Mouse (Mus musculus): ENCODE results near the gene Ptpa. TPM values are rescaled to one million over a fixed set of nuclear protein-coding genes. Genes with fewer than 3 reads are reported as not detected.

Gene Ptpa
- polyA plus RNA-seq, 1 experiment from 2014 or later, result 177 TPM

DNA sequence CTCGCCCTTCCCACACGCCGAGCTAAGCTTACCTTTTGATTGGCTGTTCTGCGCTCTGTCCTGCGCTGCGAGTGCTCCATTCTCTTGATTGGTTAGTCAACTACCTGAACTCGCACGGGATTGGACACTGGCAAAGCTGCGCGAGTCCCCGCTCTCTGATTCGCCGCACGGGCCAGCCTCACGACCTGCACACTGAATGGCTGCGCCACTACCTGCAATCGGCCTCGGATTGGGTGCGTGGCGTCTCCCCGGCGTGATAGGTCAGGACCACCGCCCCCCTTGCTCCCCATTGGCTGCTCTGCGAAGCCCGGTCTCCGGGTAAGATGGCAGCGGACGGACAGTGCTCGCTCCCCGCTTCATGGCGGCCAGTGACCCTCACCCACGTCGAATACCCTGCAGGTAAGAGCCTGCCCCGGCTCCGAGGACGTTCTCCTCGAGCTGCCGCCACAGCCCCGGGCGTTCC lies 23.7 kb upstream of the Ptpa start, which contains the start of gene Dolpp1:
Gene Dolpp1, plus strand, starts transcription at position 141 of the 463 bp plus-strand sequence.
- peaks cover 20% of the 10 kb centered on the region for H3K4me1 ChIP-seq
- peaks cover 21% of the 10 kb centered on the region for H3K36me3 ChIP-seq
- peak within 1 kb of the TSS; percentile 80 for H3K4me3 ChIP-seq
- peak; percentile 97 for DNase-seq (ENCODE audit: low spot score)
- no peaks in the 10 kb centered on the region for H3K9me3 ChIP-seq (replicated peaks)
- peak within 1 kb of the TSS; percentile 85 for H3K27ac ChIP-seq
- H3K27me3 ChIP-seq (ENCODE audit: low read depth, poor library complexity, severe bottlenecking), result no peaks in the 10 kb centered on the region
- under 1% methylated on average over 40 of the region's 40 CpGs for WGBS

- Histone ChIP-seq H3K4me1 (peaks cover 20% of the 10 kb centered on the region), H3K27ac (peak overlapping the region; percentile 85), H3K27me3 (ENCODE audit: low read depth, poor library complexity, severe bottlenecking) (no peaks in the 10 kb centered on the region), H3K4me3 (peak overlapping the region; percentile 80), H3K9me3 (replicated peaks) (no peaks in the 10 kb centered on the region), H3K36me3 (peaks cover 27% of the 10 kb centered on the region)
- DNase-seq (ENCODE audit: low spot score), result peak; percentile 92
- WGBS, result 1% methylated on average over 54 of the region's 54 CpGs
These were observed 23.1 kb upstream of the Ptpa start for GRCm38 (mm10) chr2:30392577-30393369.

DNA sequence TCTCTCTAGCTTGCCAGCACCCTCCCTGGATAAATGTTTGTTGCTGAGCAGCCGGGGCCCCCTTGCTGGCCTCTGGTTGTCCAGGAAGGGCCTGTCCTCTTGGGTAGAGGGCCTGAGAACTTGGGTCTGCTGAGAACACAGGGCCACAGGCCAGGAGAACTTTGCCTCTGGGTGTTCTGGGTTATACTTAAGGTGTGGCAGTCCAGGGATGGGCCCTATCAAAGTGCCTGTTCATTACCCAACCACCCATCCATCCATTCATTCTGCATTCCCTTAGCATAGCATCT lies 22.5 kb upstream of the Ptpa start:
- WGBS, result 89% methylated on average over 1 of the region's 1 CpGs
- Histone ChIP-seq H3K9me3 (replicated peaks) (no peaks in the 10 kb centered on the region), H3K27ac (peak overlapping the region; percentile 85; the same call in 1 of the 2 replicates), H3K27me3 (ENCODE audit: low read depth, poor library complexity, severe bottlenecking) (no peaks in the 10 kb centered on the region), H3K36me3 (peaks cover 32% of the 10 kb centered on the region), H3K4me3 (peak overlapping the region; percentile 80), H3K4me1 (peaks cover 20% of the 10 kb centered on the region)
- DNase-seq (ENCODE audit: low spot score), result no peak

DNA sequence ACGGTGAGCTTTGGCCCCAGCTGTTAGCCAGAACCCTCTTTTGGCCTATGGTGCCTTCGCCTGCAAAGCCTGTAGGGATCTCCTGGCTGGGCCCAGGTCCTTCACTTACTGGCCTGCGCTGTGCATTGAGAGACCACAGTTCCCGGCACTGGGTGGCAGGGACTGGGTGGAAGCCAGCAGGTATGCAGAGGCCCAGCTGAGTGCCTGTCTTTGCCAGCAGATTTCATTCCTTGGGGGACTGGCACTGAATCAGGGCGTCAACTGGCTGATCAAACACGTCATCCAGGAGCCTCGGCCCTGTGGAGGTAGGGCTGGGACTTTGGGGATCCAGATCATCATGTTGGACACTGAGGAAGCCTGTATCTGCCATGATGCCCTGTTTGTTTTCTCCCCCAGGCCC lies 20.1 kb upstream of the Ptpa start:
- no peak overlapping the region for H3K27ac ChIP-seq
- DNase-seq (ENCODE audit: low spot score), result no peak
- H3K36me3 ChIP-seq, result peaks cover 56% of the 10 kb centered on the region
- H3K4me1 ChIP-seq, result peaks cover 25% of the 10 kb centered on the region
- H3K27me3 ChIP-seq (ENCODE audit: low read depth, poor library complexity, severe bottlenecking), result no peaks in the 10 kb centered on the region
- 96% methylated on average over 7 of the region's 7 CpGs for WGBS
- no peak overlapping the region for H3K4me3 ChIP-seq
- no peaks in the 10 kb centered on the region for H3K9me3 ChIP-seq (replicated peaks)

GRCm38 (mm10) chr2:30396246-30396645 lies 19.6 kb upstream of the Ptpa start:
- no peak overlapping the region for H3K4me3 ChIP-seq
- H3K9me3 ChIP-seq (replicated peaks), result no peaks in the 10 kb centered on the region
- H3K27me3 ChIP-seq (ENCODE audit: low read depth, poor library complexity, severe bottlenecking), result no peaks in the 10 kb centered on the region
- H3K27ac ChIP-seq, result no peak overlapping the region
- peaks cover 25% of the 10 kb centered on the region for H3K4me1 ChIP-seq
- DNase-seq (ENCODE audit: low spot score), result no peak
- peaks cover 59% of the 10 kb centered on the region for H3K36me3 ChIP-seq
- WGBS, result 87% methylated on average over 7 of the region's 7 CpGs

- Histone ChIP-seq H3K27ac (no peak overlapping the region), H3K27me3 (ENCODE audit: low read depth, poor library complexity, severe bottlenecking) (no peaks in the 10 kb centered on the region), H3K36me3 (peaks cover 77% of the 10 kb centered on the region), H3K4me3 (no peak overlapping the region), H3K9me3 (replicated peaks) (no peaks in the 10 kb centered on the region), H3K4me1 (peaks cover 19% of the 10 kb centered on the region)
- no peak for DNase-seq (ENCODE audit: low spot score)
- WGBS, result 93% methylated on average over 10 of the region's 10 CpGs
These were observed 17.8 kb upstream of the Ptpa start for GRCm38 (mm10) chr2:30397986-30398512.

GRCm38 (mm10) chr2:30399191-30400171 lies 16.4 kb upstream of the Ptpa start:
- 0 out of 2 replicates have a peak, but pooled peaks cover 11% of the 10 kb centered on the region for H3K4me1 ChIP-seq
- no peak for DNase-seq (ENCODE audit: low spot score)
- peaks cover 89% of the 10 kb centered on the region for H3K36me3 ChIP-seq
- no peak overlapping the region for H3K4me3 ChIP-seq
- no peaks in the 10 kb centered on the region for H3K27me3 ChIP-seq (ENCODE audit: low read depth, poor library complexity, severe bottlenecking)
- H3K27ac ChIP-seq, result peak overlapping the region; percentile 5; the same call in 1 of the 2 replicates
- no peaks in the 10 kb centered on the region for H3K9me3 ChIP-seq (replicated peaks)
- WGBS, result 72% methylated on average over 20 of the region's 20 CpGs

GRCm38 (mm10) chr2:30401581-30401980 lies 14.3 kb upstream of the Ptpa start:
- H3K27ac ChIP-seq, result no peak overlapping the region
- H3K36me3 ChIP-seq, result peaks cover 94% of the 10 kb centered on the region
- 0 out of 2 replicates have a peak, but pooled peaks cover 9% of the 10 kb centered on the region for H3K4me1 ChIP-seq
- no peak for DNase-seq (ENCODE audit: low spot score)
- no peaks in the 10 kb centered on the region for H3K27me3 ChIP-seq (ENCODE audit: low read depth, poor library complexity, severe bottlenecking)
- 88% methylated on average over 1 of the region's 1 CpGs for WGBS
- H3K9me3 ChIP-seq (replicated peaks), result no peaks in the 10 kb centered on the region
- H3K4me3 ChIP-seq, result no peak overlapping the region

GRCm38 (mm10) chr2:30402351-30402826 lies 13.4 kb upstream of the Ptpa start:
- Histone ChIP-seq H3K9me3 (replicated peaks) (no peaks in the 10 kb centered on the region), H3K27ac (no peak overlapping the region), H3K4me1 (0 out of 2 replicates have a peak, but pooled peaks cover 13% of the 10 kb centered on the region), H3K27me3 (ENCODE audit: low read depth, poor library complexity, severe bottlenecking) (no peaks in the 10 kb centered on the region), H3K36me3 (peaks cover 93% of the 10 kb centered on the region), H3K4me3 (no peak overlapping the region)
- WGBS, result 91% methylated on average over 9 of the region's 9 CpGs
- DNase-seq (ENCODE audit: low spot score), result no peak

- 66% methylated on average over 2 of the region's 2 CpGs for WGBS
- 0 out of 2 replicates have a peak, but pooled peaks cover 13% of the 10 kb centered on the region for H3K4me1 ChIP-seq
- H3K27me3 ChIP-seq (ENCODE audit: low read depth, poor library complexity, severe bottlenecking), result no peaks in the 10 kb centered on the region
- no peak overlapping the region for H3K27ac ChIP-seq
- DNase-seq (ENCODE audit: low spot score), result no peak
- H3K36me3 ChIP-seq, result peaks cover 93% of the 10 kb centered on the region
- H3K9me3 ChIP-seq (replicated peaks), result no peaks in the 10 kb centered on the region
- H3K4me3 ChIP-seq, result no peak overlapping the region
These were observed 13.0 kb upstream of the Ptpa start for GRCm38 (mm10) chr2:30402843-30403242.

- 89% methylated on average over 1 of the region's 1 CpGs for WGBS
- Histone ChIP-seq H3K4me1 (0 out of 2 replicates have a peak, but pooled peaks cover 13% of the 10 kb centered on the region), H3K9me3 (replicated peaks) (no peaks in the 10 kb centered on the region), H3K4me3 (no peak overlapping the region), H3K27ac (no peak overlapping the region), H3K27me3 (ENCODE audit: low read depth, poor library complexity, severe bottlenecking) (no peaks in the 10 kb centered on the region), H3K36me3 (peaks cover 93% of the 10 kb centered on the region)
- DNase-seq (ENCODE audit: low spot score), result no peak
These were observed 12.0 kb upstream of the Ptpa start for GRCm38 (mm10) chr2:30403870-30404269.

- Histone ChIP-seq H3K4me1 (0 out of 2 replicates have a peak, but pooled peaks cover 8% of the 10 kb centered on the region), H3K4me3 (no peak overlapping the region), H3K9me3 (replicated peaks) (no peaks in the 10 kb centered on the region), H3K27me3 (ENCODE audit: low read depth, poor library complexity, severe bottlenecking) (no peaks in the 10 kb centered on the region), H3K27ac (no peak overlapping the region), H3K36me3 (peaks cover 77% of the 10 kb centered on the region)
- DNase-seq (ENCODE audit: low spot score), result no peak
- 92% methylated on average over 2 of the region's 2 CpGs for WGBS
These were observed 8.6 kb upstream of the Ptpa start for GRCm38 (mm10) chr2:30407221-30407620.
